Mouse (Mus musculus): ENCODE data around the gene Ap3b1. TPM values are rescaled to one million over a fixed set of nuclear protein-coding genes. Genes with fewer than 3 reads are reported as not detected.

Ap3b1 gene
- polyA plus RNA-seq, 1 experiment from 2014 or later, result 35.1 TPM

- no peaks in the 10 kb centered on the region for H3K36me3 ChIP-seq (ENCODE audit: control insufficient read depth, insufficient read depth, low read length)
- 60% methylated on average over 8 of the region's 8 CpGs for whole genome bisulfite sequencing (ENCODE audit: insufficient replicate concordance)
- H3K9me3 ChIP-seq (replicated peaks; ENCODE audit: control insufficient read depth, low read length), result no peaks in the 10 kb centered on the region
- no peak overlapping the region for H3K4me3 ChIP-seq (ENCODE audit: low read depth, low read length)
- H3K9ac ChIP-seq (ENCODE audit: low read depth, low read length), result no peak overlapping the region
- no peak overlapping the region for H3K27ac ChIP-seq (ENCODE audit: low read depth, low read length)
- peaks cover 20% of the 10 kb centered on the region for H3K4me1 ChIP-seq (ENCODE audit: control insufficient read depth, insufficient read depth, low read length)
- H3K4me2 ChIP-seq, result no peak overlapping the region
- H3K27me3 ChIP-seq (ENCODE audit: control insufficient read depth, insufficient read depth, low read length), result no peaks in the 10 kb centered on the region
- ATAC-seq (replicated peaks; ENCODE audit: insufficient number of reproducible peaks, low FRiP score, low TSS enrichment), result no peak
These were observed 23.3 kb downstream of the Ap3b1 start for GRCm38 (mm10) chr13:94381829-94382675.

- H3K4me3 ChIP-seq (ENCODE audit: low read depth, low read length), result no peak overlapping the region
- H3K27ac ChIP-seq (ENCODE audit: low read depth, low read length), result no peak overlapping the region
- H3K27me3 ChIP-seq (ENCODE audit: control insufficient read depth, insufficient read depth, low read length), result no peaks in the 10 kb centered on the region
- H3K4me2 ChIP-seq, result no peak overlapping the region
- peaks cover 12% of the 10 kb centered on the region for H3K4me1 ChIP-seq (ENCODE audit: control insufficient read depth, insufficient read depth, low read length)
- no peaks in the 10 kb centered on the region for H3K36me3 ChIP-seq (ENCODE audit: control insufficient read depth, insufficient read depth, low read length)
- no peaks in the 10 kb centered on the region for H3K9me3 ChIP-seq (replicated peaks; ENCODE audit: control insufficient read depth, low read length)
- ATAC-seq (replicated peaks; ENCODE audit: insufficient number of reproducible peaks, low FRiP score, low TSS enrichment), result no peak
- 84% methylated on average over 3 of the region's 3 CpGs for WGBS (ENCODE audit: insufficient replicate concordance)
- H3K9ac ChIP-seq (ENCODE audit: low read depth, low read length), result no peak overlapping the region
These were observed 26.3 kb downstream of the Ap3b1 start for GRCm38 (mm10) chr13:94384931-94385570.

GRCm38 (mm10) chr13:94388566-94388965 lies 29.8 kb downstream of the Ap3b1 start:
- H3K4me2 ChIP-seq, result no peak overlapping the region
- no peak for ATAC-seq (replicated peaks; ENCODE audit: insufficient number of reproducible peaks, low FRiP score, low TSS enrichment)
- no peak overlapping the region for H3K27ac ChIP-seq (ENCODE audit: low read depth, low read length)
- no peaks in the 10 kb centered on the region for H3K36me3 ChIP-seq (ENCODE audit: control insufficient read depth, insufficient read depth, low read length)
- H3K9ac ChIP-seq (ENCODE audit: low read depth, low read length), result no peak overlapping the region
- 76% methylated on average over 3 of the region's 3 CpGs for WGBS (ENCODE audit: insufficient replicate concordance)
- H3K4me3 ChIP-seq (ENCODE audit: low read depth, low read length), result no peak overlapping the region
- H3K4me1 ChIP-seq (ENCODE audit: control insufficient read depth, insufficient read depth, low read length), result peaks cover 8% of the 10 kb centered on the region; the same call in 1 of the 2 replicates
- no peaks in the 10 kb centered on the region for H3K9me3 ChIP-seq (replicated peaks; ENCODE audit: control insufficient read depth, low read length)
- H3K27me3 ChIP-seq (ENCODE audit: control insufficient read depth, insufficient read depth, low read length), result no peaks in the 10 kb centered on the region

- Histone ChIP-seq H3K36me3 (ENCODE audit: control insufficient read depth, insufficient read depth, low read length) (no peaks in the 10 kb centered on the region), H3K9me3 (replicated peaks; ENCODE audit: control insufficient read depth, low read length) (no peaks in the 10 kb centered on the region), H3K4me2 (no peak overlapping the region), H3K27me3 (ENCODE audit: control insufficient read depth, insufficient read depth, low read length) (no peaks in the 10 kb centered on the region), H3K4me1 (ENCODE audit: control insufficient read depth, insufficient read depth, low read length) (peaks cover 8% of the 10 kb centered on the region; the same call in 1 of the 2 replicates), H3K4me3 (ENCODE audit: low read depth, low read length) (no peak overlapping the region), H3K9ac (ENCODE audit: low read depth, low read length) (no peak overlapping the region), H3K27ac (ENCODE audit: low read depth, low read length) (no peak overlapping the region)
- WGBS (ENCODE audit: insufficient replicate concordance), result 78% methylated on average over 2 of the region's 2 CpGs
- ATAC-seq (replicated peaks; ENCODE audit: insufficient number of reproducible peaks, low FRiP score, low TSS enrichment), result no peak
These were observed 30.8 kb downstream of the Ap3b1 start for GRCm38 (mm10) chr13:94389541-94389940.

GRCm38 (mm10) chr13:94392282-94392681 lies 33.5 kb downstream of the Ap3b1 start:
- 84% methylated on average over 5 of the region's 5 CpGs for WGBS (ENCODE audit: insufficient replicate concordance)
- Histone ChIP-seq H3K9me3 (replicated peaks; ENCODE audit: control insufficient read depth, low read length) (no peaks in the 10 kb centered on the region), H3K4me1 (ENCODE audit: control insufficient read depth, insufficient read depth, low read length) (peaks cover 8% of the 10 kb centered on the region; the same call in 1 of the 2 replicates), H3K27ac (ENCODE audit: low read depth, low read length) (no peak overlapping the region), H3K36me3 (ENCODE audit: control insufficient read depth, insufficient read depth, low read length) (0 out of 2 replicates have a peak, but pooled peaks cover 3% of the 10 kb centered on the region), H3K27me3 (ENCODE audit: control insufficient read depth, insufficient read depth, low read length) (no peaks in the 10 kb centered on the region), H3K4me3 (ENCODE audit: low read depth, low read length) (no peak overlapping the region), H3K9ac (ENCODE audit: low read depth, low read length) (no peak overlapping the region), H3K4me2 (no peak overlapping the region)
- no peak for ATAC-seq (replicated peaks; ENCODE audit: insufficient number of reproducible peaks, low FRiP score, low TSS enrichment)

- Histone ChIP-seq H3K9ac (ENCODE audit: low read depth, low read length) (no peak overlapping the region), H3K4me1 (ENCODE audit: control insufficient read depth, insufficient read depth, low read length) (peaks cover 5% of the 10 kb centered on the region; the same call in 1 of the 2 replicates), H3K27ac (ENCODE audit: low read depth, low read length) (no peak overlapping the region), H3K4me3 (ENCODE audit: low read depth, low read length) (no peak overlapping the region), H3K4me2 (no peak overlapping the region), H3K36me3 (ENCODE audit: control insufficient read depth, insufficient read depth, low read length) (0 out of 2 replicates have a peak, but pooled peaks cover 3% of the 10 kb centered on the region), H3K9me3 (replicated peaks; ENCODE audit: control insufficient read depth, low read length) (no peaks in the 10 kb centered on the region), H3K27me3 (ENCODE audit: control insufficient read depth, insufficient read depth, low read length) (no peaks in the 10 kb centered on the region)
- ATAC-seq (replicated peaks; ENCODE audit: insufficient number of reproducible peaks, low FRiP score, low TSS enrichment), result no peak
- 81% methylated on average over 9 of the region's 9 CpGs for WGBS (ENCODE audit: insufficient replicate concordance)
These were observed 35.7 kb downstream of the Ap3b1 start for GRCm38 (mm10) chr13:94394486-94394885.

- Histone ChIP-seq H3K27ac (ENCODE audit: low read depth, low read length) (no peak overlapping the region), H3K9me3 (replicated peaks; ENCODE audit: control insufficient read depth, low read length) (no peaks in the 10 kb centered on the region), H3K36me3 (ENCODE audit: control insufficient read depth, insufficient read depth, low read length) (0 out of 2 replicates have a peak, but pooled peaks cover 3% of the 10 kb centered on the region), H3K4me1 (ENCODE audit: control insufficient read depth, insufficient read depth, low read length) (no peaks in the 10 kb centered on the region), H3K4me2 (no peak overlapping the region), H3K9ac (ENCODE audit: low read depth, low read length) (no peak overlapping the region), H3K27me3 (ENCODE audit: control insufficient read depth, insufficient read depth, low read length) (no peaks in the 10 kb centered on the region), H3K4me3 (ENCODE audit: low read depth, low read length) (no peak overlapping the region)
- ATAC-seq (replicated peaks; ENCODE audit: insufficient number of reproducible peaks, low FRiP score, low TSS enrichment), result no peak; the same call in 1 of the 2 replicates
- 81% methylated on average over 8 of the region's 8 CpGs for WGBS (ENCODE audit: insufficient replicate concordance)
These were observed 37.0 kb downstream of the Ap3b1 start for GRCm38 (mm10) chr13:94395763-94396162.

GRCm38 (mm10) chr13:94396392-94396920 lies 37.7 kb downstream of the Ap3b1 start:
- Histone ChIP-seq H3K4me1 (ENCODE audit: control insufficient read depth, insufficient read depth, low read length) (no peaks in the 10 kb centered on the region), H3K9ac (ENCODE audit: low read depth, low read length) (no peak overlapping the region), H3K9me3 (replicated peaks; ENCODE audit: control insufficient read depth, low read length) (no peaks in the 10 kb centered on the region), H3K27ac (ENCODE audit: low read depth, low read length) (no peak overlapping the region), H3K4me3 (ENCODE audit: low read depth, low read length) (no peak overlapping the region), H3K36me3 (ENCODE audit: control insufficient read depth, insufficient read depth, low read length) (0 out of 2 replicates have a peak, but pooled peaks cover 3% of the 10 kb centered on the region), H3K4me2 (no peak overlapping the region), H3K27me3 (ENCODE audit: control insufficient read depth, insufficient read depth, low read length) (no peaks in the 10 kb centered on the region)
- 85% methylated on average over 10 of the region's 10 CpGs for WGBS (ENCODE audit: insufficient replicate concordance)
- no peak for ATAC-seq (replicated peaks; ENCODE audit: insufficient number of reproducible peaks, low FRiP score, low TSS enrichment)

Data from heart, embryonic 11.5 days (tissue).